ENCODE assay signal across 8 mouse cellular contexts in the genomic region with DNA sequence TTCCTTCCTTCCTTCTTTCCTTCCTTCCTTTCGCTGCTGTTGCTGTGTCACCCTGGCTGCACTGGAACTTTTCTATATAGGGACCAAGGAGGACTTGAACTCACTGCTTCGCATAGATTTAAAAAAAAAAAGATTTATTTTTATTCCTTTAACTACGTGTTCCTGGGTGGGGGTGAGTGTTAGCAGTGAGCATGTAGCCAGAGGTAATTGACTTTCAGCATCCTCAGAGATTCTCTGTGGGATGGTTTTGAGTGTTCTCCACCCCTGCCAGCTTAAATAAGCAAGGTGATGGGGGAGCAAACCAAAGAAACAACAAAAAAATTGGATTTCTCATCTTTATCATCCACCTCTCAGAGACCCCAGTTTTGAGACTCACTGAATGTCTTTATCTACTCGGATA. TPM values are rescaled to one million over a fixed set of nuclear protein-coding genes. Genes with fewer than 3 reads are reported as not detected.
DNase-seq lines count a peak whose midpoint lies in the region; ATAC-seq and TF ChIP-seq lines count a peak whose summit lies in the region.

No protein-coding gene starts in this region.

- no peaks in the 10 kb centered on the region for H3K27me3 ChIP-seq in lung, embryonic 14.5 days (ENCODE audit: insufficient read depth, low read length)
- no peaks in the 10 kb centered on the region for H3K27me3 ChIP-seq in forebrain, embryonic 11.5 days (ENCODE audit: control insufficient read depth, insufficient read depth, low read length)
- no peaks in the 10 kb centered on the region for H3K27me3 ChIP-seq in limb, embryonic 10.5 days (ENCODE audit: low read depth, poor library complexity, severe bottlenecking)
- no peaks in the 10 kb centered on the region for H3K27me3 ChIP-seq in neural tube, embryonic 13.5 days

- H3K27ac ChIP-seq in lung, embryonic 14.5 days (ENCODE audit: low read depth) = peak overlapping the region; percentile 58; the same call in 1 of the 2 replicates
- H3K27ac ChIP-seq in forebrain, embryonic 11.5 days (ENCODE audit: low read depth, low read length) = no peak overlapping the region
- peak overlapping the region; percentile 94 for H3K27ac ChIP-seq in limb, embryonic 10.5 days
- peak overlapping the region; percentile 70 for H3K27ac ChIP-seq in neural tube, embryonic 13.5 days (replicated peaks)

- WGBS in lung, embryonic 14.5 days = 75% methylated on average over 4 of the region's 4 CpGs
- 75% methylated on average over 4 of the region's 4 CpGs for WGBS in forebrain, embryonic 11.5 days
- 70% methylated on average over 4 of the region's 4 CpGs for WGBS in limb, embryonic 10.5 days
- WGBS in neural tube, embryonic 13.5 days = 76% methylated on average over 4 of the region's 4 CpGs

- no peaks in the 10 kb centered on the region for H3K9me3 ChIP-seq in lung, embryonic 14.5 days (ENCODE audit: low read depth, low read length)
- no peaks in the 10 kb centered on the region for H3K9me3 ChIP-seq in forebrain, embryonic 11.5 days (ENCODE audit: control insufficient read depth, low read length)
- H3K9me3 ChIP-seq in limb, embryonic 10.5 days (replicated peaks) = no peaks in the 10 kb centered on the region
- H3K9me3 ChIP-seq in neural tube, embryonic 13.5 days = no peaks in the 10 kb centered on the region

- H3K4me2 ChIP-seq in lung, embryonic 14.5 days = peak overlapping the region; percentile 56
- H3K4me2 ChIP-seq in forebrain, embryonic 11.5 days (ENCODE audit: low read depth, low read length, severe bottlenecking) = no peak overlapping the region; the same call in 1 of the 2 replicates
- H3K4me2 ChIP-seq in neural tube, embryonic 13.5 days = peak overlapping the region; percentile 38

- H3K36me3 ChIP-seq in lung, embryonic 14.5 days (ENCODE audit: insufficient read depth) = peaks cover 27% of the 10 kb centered on the region
- no peaks in the 10 kb centered on the region; the same call in 1 of the 2 replicates for H3K36me3 ChIP-seq in forebrain, embryonic 11.5 days (ENCODE audit: control insufficient read depth, insufficient read depth, low read length)
- H3K36me3 ChIP-seq in limb, embryonic 10.5 days = peaks cover 27% of the 10 kb centered on the region
- H3K36me3 ChIP-seq in neural tube, embryonic 13.5 days = peaks cover 18% of the 10 kb centered on the region

- H3K4me3 ChIP-seq in lung, embryonic 14.5 days (ENCODE audit: low read depth, low read length) = peak overlapping the region; percentile 90
- H3K4me3 ChIP-seq in forebrain, embryonic 11.5 days (ENCODE audit: low read depth, low read length) = peak overlapping the region; percentile 93
- H3K4me3 ChIP-seq in limb, embryonic 10.5 days = peak overlapping the region; percentile 99
- peak overlapping the region; percentile 87 for H3K4me3 ChIP-seq in neural tube, embryonic 13.5 days

- peaks cover 3% of the 10 kb centered on the region for H3K4me1 ChIP-seq in lung, embryonic 14.5 days (ENCODE audit: insufficient read depth)
- peaks cover 3% of the 10 kb centered on the region; the same call in 1 of the 2 replicates for H3K4me1 ChIP-seq in forebrain, embryonic 11.5 days (replicated peaks; ENCODE audit: control insufficient read depth, insufficient read depth, low read length)
- peaks cover 21% of the 10 kb centered on the region for H3K4me1 ChIP-seq in limb, embryonic 10.5 days
- H3K4me1 ChIP-seq in neural tube, embryonic 13.5 days (replicated peaks) = peaks cover 21% of the 10 kb centered on the region

- ATAC-seq in lung, embryonic 14.5 days (ENCODE audit: insufficient read depth) = no peak
- ATAC-seq in forebrain, embryonic 11.5 days (replicated peaks; ENCODE audit: low FRiP score) = no peak
- ATAC-seq in neural tube, embryonic 13.5 days (ENCODE audit: low read depth) = no peak
- ATAC-seq in activated CD4-positive, CD25-positive, alpha-beta regulatory T cell, adult 4 months = no peak

- no peak for DNase-seq in lung, embryonic 14.5 days
- DNase-seq in lung, postnatal 14 days = no peak
- no peak for DNase-seq in forebrain, embryonic 11.5 days (ENCODE audit: low spot score)
- DNase-seq in limb, embryonic 10.5 days (ENCODE audit: low spot score) = no peak
- DNase-seq in ovary, postnatal 36 days (ENCODE audit: low spot score) = no peak
- no peak for DNase-seq in right cerebral cortex, postnatal 14 days

- TF ChIP-seq CTCF in lung, embryonic 14.5 days (IDR thresholded peaks at IDR 0.05; ENCODE audit: low read depth) = no peak

- 0 out of 2 replicates have a peak overlapping the region, but pooled peaks have one; percentile 36 for H3K9ac ChIP-seq in lung, embryonic 14.5 days
- H3K9ac ChIP-seq in forebrain, embryonic 11.5 days (ENCODE audit: low read length) = peak overlapping the region; percentile 39; the same call in 1 of the 2 replicates
- H3K9ac ChIP-seq in neural tube, embryonic 13.5 days = no peak overlapping the region

RNA-seq across cellular contexts. Expression of a gene that starts 0.6 kb away (rescaled TPM):
- 588 and 646 TPM in 2 replicates for polyA plus RNA-seq in lung, embryonic 14.5 days (2014; fragmentation: Nextera tagmentation; extraction: Ambion mirVana)
- polyA plus RNA-seq in forebrain, embryonic 11.5 days (2014; fragmentation: Nextera tagmentation; extraction: Ambion mirVana) = 445 and 465 TPM in 2 replicates
- 501 and 540 TPM in 2 replicates for polyA plus RNA-seq in limb, embryonic 10.5 days (2016; fragmentation: Nextera tagmentation; extraction: Ambion mirVana)
- 359 and 384 TPM in 2 replicates for polyA plus RNA-seq in neural tube, embryonic 13.5 days (2015; fragmentation: Nextera tagmentation; extraction: Ambion mirVana)
- 10 to 100 TPM; 67.0 to 80.4 TPM for polyA plus RNA-seq in activated CD4-positive, CD25-positive, alpha-beta regulatory T cell, adult 4 months (2017; shearing (Covaris generic))

RNA-seq across cellular contexts. Expression of a gene that starts 8.7 kb away (rescaled TPM):
- 20.3 and 21.1 TPM in 2 replicates for polyA plus RNA-seq in lung, embryonic 14.5 days (2014; fragmentation: Nextera tagmentation; extraction: Ambion mirVana)
- polyA plus RNA-seq in forebrain, embryonic 11.5 days (2014; fragmentation: Nextera tagmentation; extraction: Ambion mirVana) = 21.6 and 24.1 TPM in 2 replicates
- 25.2 and 26.1 TPM in 2 replicates for polyA plus RNA-seq in limb, embryonic 10.5 days (2016; fragmentation: Nextera tagmentation; extraction: Ambion mirVana)
- polyA plus RNA-seq in neural tube, embryonic 13.5 days (2015; fragmentation: Nextera tagmentation; extraction: Ambion mirVana) = 14.4 and 16.3 TPM in 2 replicates
- polyA plus RNA-seq in activated CD4-positive, CD25-positive, alpha-beta regulatory T cell, adult 4 months (2017; shearing (Covaris generic)) = under 1 TPM; 0.69 to 0.86 TPM

RNA-seq across cellular contexts. Expression of a gene that starts 12.8 kb away (rescaled TPM):
- polyA plus RNA-seq in lung, embryonic 14.5 days (2014; fragmentation: Nextera tagmentation; extraction: Ambion mirVana) = 12.7 and 14.1 TPM in 2 replicates
- polyA plus RNA-seq in forebrain, embryonic 11.5 days (2014; fragmentation: Nextera tagmentation; extraction: Ambion mirVana) = 16.5 and 18.3 TPM in 2 replicates
- polyA plus RNA-seq in limb, embryonic 10.5 days (2016; fragmentation: Nextera tagmentation; extraction: Ambion mirVana) = 17.0 and 18.0 TPM in 2 replicates
- 24.3 and 24.6 TPM in 2 replicates for polyA plus RNA-seq in neural tube, embryonic 13.5 days (2015; fragmentation: Nextera tagmentation; extraction: Ambion mirVana)
- 10 to 100 TPM; 16.3 to 16.6 TPM for polyA plus RNA-seq in activated CD4-positive, CD25-positive, alpha-beta regulatory T cell, adult 4 months (2017; shearing (Covaris generic))

RNA-seq across cellular contexts. Expression of a gene that starts 39.0 kb away (rescaled TPM):
- 78.0 and 81.6 TPM in 2 replicates for polyA plus RNA-seq in lung, embryonic 14.5 days (2014; fragmentation: Nextera tagmentation; extraction: Ambion mirVana)
- polyA plus RNA-seq in forebrain, embryonic 11.5 days (2014; fragmentation: Nextera tagmentation; extraction: Ambion mirVana) = 74.5 and 84.0 TPM in 2 replicates
- 89.6 and 98.8 TPM in 2 replicates for polyA plus RNA-seq in limb, embryonic 10.5 days (2016; fragmentation: Nextera tagmentation; extraction: Ambion mirVana)
- polyA plus RNA-seq in neural tube, embryonic 13.5 days (2015; fragmentation: Nextera tagmentation; extraction: Ambion mirVana) = 67.6 and 82.6 TPM in 2 replicates
- polyA plus RNA-seq in activated CD4-positive, CD25-positive, alpha-beta regulatory T cell, adult 4 months (2017; shearing (Covaris generic)) = 10 to 100 TPM; 49.2 to 55.6 TPM

RNA-seq across cellular contexts. Expression of a gene that starts 39.0 kb away (rescaled TPM):
- polyA plus RNA-seq in lung, embryonic 14.5 days (2014; fragmentation: Nextera tagmentation; extraction: Ambion mirVana) = 71.0 and 74.4 TPM in 2 replicates
- 80.6 and 83.2 TPM in 2 replicates for polyA plus RNA-seq in forebrain, embryonic 11.5 days (2014; fragmentation: Nextera tagmentation; extraction: Ambion mirVana)
- polyA plus RNA-seq in limb, embryonic 10.5 days (2016; fragmentation: Nextera tagmentation; extraction: Ambion mirVana) = 115 TPM in 2 replicates
- 40.4 and 48.5 TPM in 2 replicates for polyA plus RNA-seq in neural tube, embryonic 13.5 days (2015; fragmentation: Nextera tagmentation; extraction: Ambion mirVana)
- polyA plus RNA-seq in activated CD4-positive, CD25-positive, alpha-beta regulatory T cell, adult 4 months (2017; shearing (Covaris generic)) = 10 to 100 TPM; 52.7 to 61.3 TPM
